Mouse (Mus musculus): ENCODE data around the gene Rgs17.

GRCm38 (mm10) chr10:5798069-5798468, 124.1 kb downstream of the Rgs17 start:
- TF ChIP-seq POLR2A (IDR thresholded peaks at IDR 0.05; ENCODE audit: low read depth, low read length) (no peak), CTCF (IDR thresholded peaks at IDR 0.05; ENCODE audit: extremely low read depth, insufficient read length, insufficient replicate concordance, low read depth, low read length) (no peak)
